Mouse (Mus musculus): ENCODE measurements around the gene Itprid2.

Gene Itprid2

DNA sequence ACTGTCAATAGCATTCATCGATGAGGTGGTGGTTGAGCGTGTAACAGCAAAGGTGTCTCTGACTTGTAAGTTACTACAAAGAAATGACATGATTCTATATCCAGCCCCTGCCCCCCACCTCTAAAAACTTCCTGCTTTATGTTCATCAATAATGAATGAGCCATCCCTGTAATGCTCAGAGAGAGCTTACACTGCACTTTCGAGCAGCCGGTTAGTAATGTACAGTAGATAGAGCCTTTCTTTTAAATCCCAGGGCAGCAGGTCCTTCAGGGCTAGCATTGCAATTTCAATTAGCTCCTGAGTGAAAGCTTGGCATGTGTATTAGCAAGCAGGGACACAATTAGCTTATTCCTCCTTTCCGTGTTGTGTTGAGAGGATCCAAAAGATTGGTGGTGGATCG is 72.4 kb downstream of the Itprid2 start, which contains the start of gene Ppp1r1c:
Gene Ppp1r1c, plus strand, starts transcription at position 206 of the 400 bp plus-strand sequence.
- CTCF ChIA-PET = no interaction called here

DNA sequence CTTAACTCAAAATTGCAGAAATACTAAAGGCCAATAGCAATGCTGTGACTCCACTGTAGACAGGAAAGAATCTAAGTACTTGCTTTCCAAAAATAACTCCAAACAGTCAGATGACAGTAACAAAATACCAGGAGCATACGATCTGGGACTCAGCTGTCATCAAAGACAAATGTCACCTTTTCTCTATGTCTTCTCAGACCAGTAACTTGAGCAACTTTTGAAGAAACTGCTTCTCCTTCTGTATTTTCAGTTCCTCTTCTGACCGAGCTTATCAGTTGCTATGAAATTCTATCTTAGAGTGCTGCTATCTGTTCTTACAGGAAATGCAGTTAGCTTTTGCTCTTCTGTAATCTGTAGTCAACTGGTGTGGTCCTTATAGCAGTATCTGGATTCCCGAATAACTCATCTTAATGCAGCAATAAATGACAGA is 78.5 kb downstream of the Itprid2 start:
- CTCF ChIA-PET = no interaction called here

DNA sequence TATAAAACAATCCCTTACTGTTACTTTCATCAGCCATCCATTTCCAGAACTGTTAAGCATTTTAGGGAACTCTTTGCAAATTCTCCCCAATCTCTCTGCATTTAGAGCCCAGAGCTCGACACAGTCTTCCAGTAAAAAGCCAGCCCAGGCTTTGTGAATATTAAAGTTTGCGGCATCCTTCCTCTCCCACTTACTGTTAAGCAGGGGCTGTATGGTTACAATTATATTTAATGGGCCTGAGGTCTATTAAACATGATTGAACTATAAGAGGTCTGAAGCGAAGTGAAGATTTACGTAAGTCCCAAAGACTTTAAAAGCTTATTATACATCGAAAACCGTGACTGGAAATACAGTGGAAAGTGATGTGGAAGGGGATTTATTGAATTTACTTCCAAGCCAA is 79.6 kb downstream of the Itprid2 start:
- CTCF ChIA-PET = interaction anchor here (0.6 kb wide), 1 partner anchor 26 kb away, joined by 3 read pairs; no protein-coding TSS in a partner anchor

DNA sequence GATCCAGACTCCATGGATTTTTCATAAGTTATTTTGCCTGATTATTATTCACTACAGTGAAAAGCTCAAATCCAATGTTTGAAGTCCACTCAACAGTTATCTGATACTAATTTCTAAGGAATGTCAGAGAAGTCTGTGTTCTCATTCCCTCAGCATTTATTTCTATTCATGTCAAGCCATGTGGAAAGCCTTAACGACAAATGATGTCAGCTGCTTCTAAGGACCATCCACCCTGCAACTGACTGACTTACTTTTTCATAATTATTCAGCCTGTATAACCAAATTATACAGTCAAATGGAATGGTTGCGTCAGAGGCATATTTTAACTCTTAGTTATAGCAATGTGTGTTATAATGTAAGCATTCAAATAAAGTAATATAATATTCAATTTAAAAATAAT is 80.8 kb downstream of the Itprid2 start:
- CTCF ChIA-PET = no interaction called here

DNA sequence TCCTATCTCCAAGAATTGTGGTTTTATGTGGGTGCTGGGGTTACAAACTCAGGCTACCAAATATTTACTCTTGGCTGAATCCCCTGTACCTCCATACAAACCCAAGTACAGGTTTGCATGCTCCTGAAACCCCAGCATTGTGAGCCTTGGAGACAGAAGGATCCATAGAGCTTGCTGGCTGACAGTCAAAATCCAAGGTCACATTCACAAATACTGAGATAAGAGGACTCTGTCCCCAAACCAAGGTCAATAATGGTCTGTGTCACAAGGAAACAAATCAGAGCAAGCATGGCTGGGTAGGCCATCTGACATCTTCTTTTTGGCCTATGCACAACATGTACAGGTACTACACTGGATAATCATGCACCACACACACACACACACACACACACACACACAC is 82.7 kb downstream of the Itprid2 start:
- CTCF ChIA-PET = no interaction called here

DNA sequence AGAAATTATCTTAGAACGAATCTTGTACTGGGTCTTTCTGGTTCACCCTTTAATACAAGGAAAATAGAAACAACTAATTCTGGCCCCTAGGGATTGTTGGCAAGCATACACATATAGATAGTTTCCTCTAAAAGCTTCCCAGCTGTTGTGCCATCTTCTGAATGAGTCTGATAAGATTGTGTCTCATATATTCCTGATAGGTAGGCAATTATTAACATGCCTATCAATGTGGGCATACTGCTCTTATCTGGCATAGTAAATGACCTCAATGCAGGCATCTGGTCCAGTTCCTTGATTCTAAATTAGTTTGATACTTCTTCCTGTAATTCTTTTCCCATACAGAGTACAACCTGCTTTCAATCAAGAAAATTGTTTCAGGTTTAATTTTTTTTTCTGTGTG is 87.3 kb downstream of the Itprid2 start:
- CTCF ChIA-PET = no interaction called here

All from spleen, embryonic (tissue).